Mouse (Mus musculus): Measurements from ENCODE around the gene Rabgap1l. TPM values are rescaled to one million over a fixed set of nuclear protein-coding genes. Genes with fewer than 3 reads are reported as not detected.

Gene Rabgap1l
- total RNA-seq, 1 experiment from 2014 or later: 277 TPM

DNA sequence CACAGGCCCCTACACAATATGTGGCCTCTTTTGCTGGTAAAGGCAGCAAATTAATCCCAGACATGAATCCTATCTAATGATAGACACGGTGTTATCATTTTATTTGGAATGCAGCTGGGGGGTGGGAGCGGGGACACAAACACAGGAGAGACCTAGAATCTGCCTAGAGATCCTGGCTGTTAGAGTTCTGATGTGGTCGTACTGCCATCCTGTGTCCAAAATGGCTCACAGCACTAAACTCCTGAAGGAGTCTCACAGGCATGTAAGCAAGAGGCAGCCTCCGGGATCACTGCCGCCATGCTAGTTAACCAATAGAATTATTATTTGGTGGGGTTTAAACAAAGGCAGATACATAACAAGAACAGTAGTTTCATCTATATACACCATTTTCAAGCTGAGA, 608.5 kb downstream of the Rabgap1l start:
- peak; percentile 31 to 62; a peak in 2 of 4 replicates for ATAC-seq (replicated peaks in 1 of 2; ENCODE audit: insufficient read depth in 1 of 2, low FRiP score in 2 of 2, low TSS enrichment in 1 of 2, low read depth in 1 of 2, poor library complexity in 2 of 2, severe bottlenecking in 2 of 2)

DNA sequence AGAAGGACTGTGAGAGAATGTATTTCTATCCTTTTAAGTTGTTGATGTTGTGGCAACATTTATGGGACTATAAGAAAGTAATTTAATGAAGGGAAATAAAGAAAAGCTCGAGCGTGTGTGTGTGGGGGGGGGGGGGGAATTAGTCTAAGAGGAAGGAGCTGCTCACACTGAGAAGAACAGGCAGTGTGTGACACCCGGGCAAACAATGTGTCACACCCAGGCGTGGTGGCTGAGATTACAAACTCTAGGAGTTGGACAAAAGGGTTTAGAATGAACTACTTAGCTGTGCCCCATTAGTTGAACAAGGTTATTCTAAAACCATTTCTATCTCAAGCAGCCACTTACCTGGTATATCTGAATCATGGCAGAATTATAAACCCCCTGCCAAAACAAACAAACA, 611.8 kb downstream of the Rabgap1l start:
- ATAC-seq (replicated peaks in 1 of 2; ENCODE audit: insufficient read depth in 1 of 2, low FRiP score in 2 of 2, low TSS enrichment in 1 of 2, low read depth in 1 of 2, poor library complexity in 2 of 2, severe bottlenecking in 2 of 2): no peak

DNA sequence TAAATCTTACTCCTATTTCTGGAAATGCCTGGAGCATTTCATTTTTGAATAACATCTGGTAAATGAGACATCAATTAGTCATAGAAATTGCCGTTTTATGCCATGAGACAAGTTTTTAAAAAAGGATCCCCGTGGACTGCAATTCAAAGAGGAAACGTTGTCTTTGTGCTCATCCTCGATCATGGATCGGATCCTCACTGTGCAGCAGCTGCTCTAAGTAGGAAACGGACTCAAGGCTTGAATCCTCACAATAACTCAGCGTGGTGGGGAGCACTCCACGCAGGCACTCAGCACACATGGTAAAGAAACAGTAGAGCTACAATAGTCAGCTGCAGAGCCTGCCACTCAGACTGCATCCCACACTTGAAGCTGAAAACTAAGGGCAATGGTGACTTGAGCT, 616.1 kb downstream of the Rabgap1l start:
- no peak for ATAC-seq (replicated peaks in 1 of 2; ENCODE audit: insufficient read depth in 1 of 2, low FRiP score in 2 of 2, low TSS enrichment in 1 of 2, low read depth in 1 of 2, poor library complexity in 2 of 2, severe bottlenecking in 2 of 2)

Other genes with a start within 250 kb of the Rabgap1l start
- gene Rc3h1, start 113.2 kb upstream of the Rabgap1l start, total RNA-seq (2017): 26.5 and 28.1 TPM in 2 replicates
- gene Serpinc1, start 185.4 kb upstream of the Rabgap1l start, total RNA-seq (2017): 1.0 and 2.3 TPM in 2 replicates
- gene Zbtb37, start 241.6 kb upstream of the Rabgap1l start, total RNA-seq (2017): 8.7 and 11.8 TPM in 2 replicates